Mouse (Mus musculus): ENCODE results near the gene Pif1.

DNA sequence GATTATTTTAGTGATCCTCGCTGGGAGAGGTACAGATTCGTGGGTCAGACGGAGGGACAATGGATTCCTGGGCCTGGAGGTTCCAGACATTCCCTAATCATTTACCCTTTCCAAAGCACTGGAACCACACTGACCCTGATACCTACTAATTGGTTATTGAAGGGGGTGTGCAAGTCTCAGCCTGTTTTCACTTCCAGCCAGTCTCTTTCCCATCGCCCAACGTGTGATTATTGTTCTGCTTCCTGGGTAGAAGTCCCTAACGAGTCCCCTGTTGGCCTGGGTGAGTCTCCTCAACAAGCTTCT, 261 bp downstream of the Pif1 start:
- no peak for TF ChIP-seq CTCF (IDR thresholded peaks at IDR 0.05; ENCODE audit: low read depth)
- TF ChIP-seq EP300 (IDR thresholded peaks at IDR 0.05; ENCODE audit: low read depth), result no peak
